Mouse (Mus musculus): Measurements from ENCODE around the gene Gng8.

The Gng8 gene

GRCm38 (mm10) chr7:16891641-16892351, at the start of gene Gng8:
TSS of gene Gng8 (plus strand) at chr7:16891786.
- peaks cover 10% of the 10 kb centered on the region for H3K36me3 ChIP-seq (ENCODE audit: insufficient read depth, low read length)
- peak within 1 kb of the TSS; percentile 71 for H3K4me3 ChIP-seq (replicated peaks; ENCODE audit: low read length)
- H3K9me3 ChIP-seq (ENCODE audit: low read length) = no peaks in the 10 kb centered on the region
- H3K27me3 ChIP-seq (ENCODE audit: insufficient read depth, low read length) = peaks cover 39% of the 10 kb centered on the region
- H3K4me1 ChIP-seq (replicated peaks; ENCODE audit: low read depth, low read length) = peaks cover 76% of the 10 kb centered on the region
- TF ChIP-seq POU5F1 (IDR thresholded peaks at IDR 0.05; ENCODE audit: borderline replicate concordance, low read length) (no peak), NANOG (IDR thresholded peaks at IDR 0.05; ENCODE audit: borderline replicate concordance, low read length) (no peak), CTCF (conservative IDR thresholded peaks at IDR 0.05; ENCODE audit: low read length) (peak; percentile 71)

GRCm38 (mm10) chr7:16842645-16843063, 48.9 kb upstream of the Gng8 start, which contains the start of gene Prkd2:
TSS of gene Prkd2 (plus strand) at chr7:16842902.
- Histone ChIP-seq H3K4me3 (replicated peaks; ENCODE audit: low read length) (peak within 1 kb of the TSS; percentile 84), H3K27me3 (ENCODE audit: insufficient read depth, low read length) (peaks cover 35% of the 10 kb centered on the region), H3K9me3 (ENCODE audit: low read length) (no peaks in the 10 kb centered on the region), H3K36me3 (ENCODE audit: insufficient read depth, low read length) (peaks cover 46% of the 10 kb centered on the region), H3K4me1 (replicated peaks; ENCODE audit: low read depth, low read length) (peaks cover 77% of the 10 kb centered on the region)
- TF ChIP-seq NANOG (IDR thresholded peaks at IDR 0.05; ENCODE audit: borderline replicate concordance, low read length) = no peak
- no peak for TF ChIP-seq POU5F1 (IDR thresholded peaks at IDR 0.05; ENCODE audit: borderline replicate concordance, low read length)
- no peak for TF ChIP-seq CTCF (conservative IDR thresholded peaks at IDR 0.05; ENCODE audit: low read length)

- no peaks in the 10 kb centered on the region for H3K9me3 ChIP-seq (ENCODE audit: low read length)
- H3K4me1 ChIP-seq (replicated peaks; ENCODE audit: low read depth, low read length) = peaks cover 77% of the 10 kb centered on the region
- peaks cover 37% of the 10 kb centered on the region for H3K36me3 ChIP-seq (ENCODE audit: insufficient read depth, low read length)
- H3K27me3 ChIP-seq (ENCODE audit: insufficient read depth, low read length) = peaks cover 42% of the 10 kb centered on the region
- no peak for TF ChIP-seq NANOG (IDR thresholded peaks at IDR 0.05; ENCODE audit: borderline replicate concordance, low read length)
- TF ChIP-seq CTCF (conservative IDR thresholded peaks at IDR 0.05; ENCODE audit: low read length) = no peak
- TF ChIP-seq POU5F1 (IDR thresholded peaks at IDR 0.05; ENCODE audit: borderline replicate concordance, low read length) = no peak
- H3K4me3 ChIP-seq (replicated peaks; ENCODE audit: low read length) = peak overlapping the region; percentile 84
Observed at GRCm38 (mm10) chr7:16843441-16844171, 48.0 kb upstream of the Gng8 start.

- H3K4me3 ChIP-seq (replicated peaks; ENCODE audit: low read length) = peak overlapping the region; percentile 69
- peaks cover 33% of the 10 kb centered on the region for H3K36me3 ChIP-seq (ENCODE audit: insufficient read depth, low read length)
- peaks cover 73% of the 10 kb centered on the region for H3K4me1 ChIP-seq (replicated peaks; ENCODE audit: low read depth, low read length)
- H3K27me3 ChIP-seq (ENCODE audit: insufficient read depth, low read length) = peaks cover 48% of the 10 kb centered on the region
- TF ChIP-seq CTCF (conservative IDR thresholded peaks at IDR 0.05; ENCODE audit: low read length) (no peak), POU5F1 (IDR thresholded peaks at IDR 0.05; ENCODE audit: borderline replicate concordance, low read length) (no peak), NANOG (IDR thresholded peaks at IDR 0.05; ENCODE audit: borderline replicate concordance, low read length) (no peak)
- no peaks in the 10 kb centered on the region for H3K9me3 ChIP-seq (ENCODE audit: low read length)
Observed at GRCm38 (mm10) chr7:16844696-16845071, 46.9 kb upstream of the Gng8 start.

GRCm38 (mm10) chr7:16845072-16845819, 46.3 kb upstream of the Gng8 start:
- Histone ChIP-seq H3K4me3 (replicated peaks; ENCODE audit: low read length) (peak overlapping the region; percentile 69), H3K36me3 (ENCODE audit: insufficient read depth, low read length) (peaks cover 33% of the 10 kb centered on the region), H3K9me3 (ENCODE audit: low read length) (no peaks in the 10 kb centered on the region), H3K27me3 (ENCODE audit: insufficient read depth, low read length) (peaks cover 48% of the 10 kb centered on the region), H3K4me1 (replicated peaks; ENCODE audit: low read depth, low read length) (peaks cover 76% of the 10 kb centered on the region)
- no peak for TF ChIP-seq POU5F1 (IDR thresholded peaks at IDR 0.05; ENCODE audit: borderline replicate concordance, low read length)

- no peaks in the 10 kb centered on the region for H3K9me3 ChIP-seq (ENCODE audit: low read length)
- peaks cover 72% of the 10 kb centered on the region for H3K4me1 ChIP-seq (replicated peaks; ENCODE audit: low read depth, low read length)
- peaks cover 28% of the 10 kb centered on the region for H3K36me3 ChIP-seq (ENCODE audit: insufficient read depth, low read length)
- H3K27me3 ChIP-seq (ENCODE audit: insufficient read depth, low read length) = peaks cover 48% of the 10 kb centered on the region
- H3K4me3 ChIP-seq (replicated peaks; ENCODE audit: low read length) = peak overlapping the region; percentile 69
- TF ChIP-seq NANOG (IDR thresholded peaks at IDR 0.05; ENCODE audit: borderline replicate concordance, low read length) (no peak), POU5F1 (IDR thresholded peaks at IDR 0.05; ENCODE audit: borderline replicate concordance, low read length) (no peak), CTCF (conservative IDR thresholded peaks at IDR 0.05; ENCODE audit: low read length) (no peak)
Observed at GRCm38 (mm10) chr7:16845820-16846167, 45.8 kb upstream of the Gng8 start.

- no peak overlapping the region for H3K4me3 ChIP-seq (replicated peaks; ENCODE audit: low read length)
- no peaks in the 10 kb centered on the region for H3K9me3 ChIP-seq (ENCODE audit: low read length)
- peaks cover 62% of the 10 kb centered on the region for H3K4me1 ChIP-seq (replicated peaks; ENCODE audit: low read depth, low read length)
- H3K36me3 ChIP-seq (ENCODE audit: insufficient read depth, low read length) = peaks cover 18% of the 10 kb centered on the region
- TF ChIP-seq CTCF (conservative IDR thresholded peaks at IDR 0.05; ENCODE audit: low read length) (no peak), NANOG (IDR thresholded peaks at IDR 0.05; ENCODE audit: borderline replicate concordance, low read length) (no peak), POU5F1 (IDR thresholded peaks at IDR 0.05; ENCODE audit: borderline replicate concordance, low read length) (no peak)
- H3K27me3 ChIP-seq (ENCODE audit: insufficient read depth, low read length) = peaks cover 48% of the 10 kb centered on the region
Observed at GRCm38 (mm10) chr7:16846775-16847174, 44.8 kb upstream of the Gng8 start.

- TF ChIP-seq POU5F1 (IDR thresholded peaks at IDR 0.05; ENCODE audit: borderline replicate concordance, low read length) (no peak), CTCF (conservative IDR thresholded peaks at IDR 0.05; ENCODE audit: low read length) (no peak), NANOG (IDR thresholded peaks at IDR 0.05; ENCODE audit: borderline replicate concordance, low read length) (no peak)
- Histone ChIP-seq H3K27me3 (ENCODE audit: insufficient read depth, low read length) (peaks cover 48% of the 10 kb centered on the region), H3K9me3 (ENCODE audit: low read length) (no peaks in the 10 kb centered on the region), H3K4me3 (replicated peaks; ENCODE audit: low read length) (0 out of 2 replicates have a peak overlapping the region, but pooled peaks have one; percentile 23), H3K36me3 (ENCODE audit: insufficient read depth, low read length) (peaks cover 13% of the 10 kb centered on the region; the same call in 1 of the 2 replicates), H3K4me1 (replicated peaks; ENCODE audit: low read depth, low read length) (peaks cover 56% of the 10 kb centered on the region)
Observed at GRCm38 (mm10) chr7:16847507-16847906, 44.1 kb upstream of the Gng8 start.

Data from E14TG2a.4 (cell line).